Mouse (Mus musculus) embryonic fibroblast, embryonic 13.5 days (primary cell): ENCODE results near the gene Ugt1a8.

Source experiments
- CTCF ChIP-seq: IDR thresholded peaks from 2 replicates; pipeline ENCODE4 v1.5.1; 2011; ENCODE audit warnings: mild to moderate bottlenecking, control low read depth, low read length, moderate library complexity, borderline replicate concordance; ENCODE audit not compliant: insufficient read depth
- POLR2A ChIP-seq: IDR thresholded peaks from 2 replicates; pipeline ENCODE4 v1.6.1; 2011; ENCODE audit warnings: low read depth, mild to moderate bottlenecking, control low read depth, low read length, moderate library complexity

GRCm38 (mm10) chr1:88222216-88222615 is 134.6 kb downstream of the Ugt1a8 start:
- TF ChIP-seq CTCF (no peak), POLR2A (no peak)
